Mouse (Mus musculus) CH12.LX (cell line): ENCODE results near the gene Msi2. TPM values are rescaled to one million over a fixed set of nuclear protein-coding genes. Genes with fewer than 3 reads are reported as not detected.

Experiments used
- DNase-seq: peaks from one replicate; pipeline ENCODE4 v3.0.0-alpha.2; 2013; ENCODE audit errors: extremely low read depth
- H3K27ac ChIP-seq: 2 replicates; pipeline ENCODE4 v1.5.1; 2012; ENCODE audit warnings: low read depth, mild to moderate bottlenecking, control low read depth, moderate library complexity; ENCODE audit not compliant: insufficient read depth
- H3K27me3 ChIP-seq: replicated peaks from 2 replicates; pipeline ENCODE3; 2012; ENCODE audit warnings: inconsistent platforms
- H3K36me3 ChIP-seq, 2 experiments: replicated peaks in 1 of 2; 2 replicates each; pipeline versions ENCODE3 to v1.6.1; 2012; ENCODE audit warnings: inconsistent platforms in 1 of 2, low read length in 1 of 2, mild to moderate bottlenecking in 1 of 2, mixed read lengths in 1 of 2, moderate library complexity in 1 of 2; ENCODE audit not compliant: control insufficient read depth in 1 of 2, insufficient read depth in 1 of 2
- H3K4me1 ChIP-seq, 2 experiments: 2 replicates each; pipeline ENCODE4 v1.6.1; 2012; ENCODE audit warnings: inconsistent platforms in 1 of 2, moderate library complexity in 1 of 2; ENCODE audit not compliant: insufficient read depth in 2 of 2, control insufficient read depth in 1 of 2
- H3K4me2 ChIP-seq: 2 replicates; pipeline ENCODE4 v1.6.1; 2012; ENCODE audit warnings: low read depth, mild to moderate bottlenecking, control low read depth; ENCODE audit not compliant: poor library complexity, insufficient read depth, severe bottlenecking
- H3K4me3 ChIP-seq, 3 experiments: fragments of 150-350 bp in 1 of 3; sonication (generic) in 1 of 3; replicated peaks in 1 of 3; 2 replicates each; pipeline versions ENCODE3 to v1.5.1; 2011 to 2012; ENCODE audit warnings: low read depth in 2 of 3, low read length in 2 of 3, mild to moderate bottlenecking in 2 of 3, moderate library complexity in 2 of 3, control low read depth in 1 of 3, improper control_type of control experiment in 1 of 3, inconsistent platforms in 1 of 3, mixed read lengths in 1 of 3; ENCODE audit not compliant: poor library complexity in 1 of 3
- H3K79me2 ChIP-seq: replicated peaks from 2 replicates; pipeline ENCODE4 v1.6.1; 2012; ENCODE audit warnings: mild to moderate bottlenecking, moderate library complexity; ENCODE audit not compliant: control insufficient read depth, poor library complexity, insufficient read depth, severe bottlenecking; ENCODE audit errors: extremely low read depth
- H3K9ac ChIP-seq: 2 replicates; pipeline ENCODE4 v1.6.1; 2012; ENCODE audit warnings: low read depth, mild to moderate bottlenecking, control low read depth, moderate library complexity; ENCODE audit not compliant: insufficient read depth
- H3K9me3 ChIP-seq: replicated peaks from 2 replicates; pipeline ENCODE3; 2012; ENCODE audit warnings: low read length, inconsistent platforms, mixed read lengths
- CHD1 ChIP-seq: IDR thresholded peaks from 2 replicates; pipeline ENCODE4 v1.6.1; 2012; ENCODE audit warnings: low read depth, low read length, improper control_type of control experiment, inconsistent platforms
- CHD2 ChIP-seq: IDR thresholded peaks from 2 replicates; pipeline ENCODE4 v1.6.1; 2011; ENCODE audit warnings: low read length, improper control_type of control experiment
- CTCF ChIP-seq, 2 experiments: IDR thresholded peaks in 1 of 2; conservative IDR thresholded peaks in 1 of 2; 2 replicates each; pipeline ENCODE4 v1.5.1; 2011 to 2012; ENCODE audit warnings: low read depth in 2 of 2, low read length in 2 of 2, improper control_type of control experiment in 1 of 2, inconsistent platforms in 1 of 2, mild to moderate bottlenecking in 1 of 2, moderate library complexity in 1 of 2
- ELF1 ChIP-seq: IDR thresholded peaks from 2 replicates; pipeline ENCODE4 v1.6.1; 2014; ENCODE audit warnings: low read depth, mild to moderate bottlenecking, inconsistent platforms, low read length, improper control_type of control experiment
- EP300 ChIP-seq: IDR thresholded peaks from 2 replicates; pipeline ENCODE4 v1.6.1; 2011; ENCODE audit warnings: low read length, improper control_type of control experiment
- ETS1 ChIP-seq: conservative IDR thresholded peaks from 2 replicates; pipeline ENCODE4 v1.6.1; 2012; ENCODE audit warnings: low read depth, mild to moderate bottlenecking, inconsistent platforms, low read length, improper control_type of control experiment, moderate library complexity
- HCFC1 ChIP-seq: IDR thresholded peaks from 2 replicates; pipeline ENCODE4 v1.6.1; 2012; ENCODE audit warnings: low read depth, mild to moderate bottlenecking, inconsistent platforms, low read length, improper control_type of control experiment
- IRF4 ChIP-seq: IDR thresholded peaks from 2 replicates; pipeline ENCODE4 v1.6.1; 2014; ENCODE audit warnings: low read depth, mild to moderate bottlenecking, inconsistent platforms, low read length, improper control_type of control experiment
- JUND ChIP-seq: conservative IDR thresholded peaks from 2 replicates; pipeline ENCODE4 v1.6.1; 2011; ENCODE audit warnings: low read depth, low read length, improper control_type of control experiment
- KAT2A ChIP-seq: IDR thresholded peaks from 2 replicates; pipeline ENCODE4 v1.6.1; 2012; ENCODE audit warnings: low read length, improper control_type of control experiment, inconsistent platforms; ENCODE audit not compliant: insufficient replicate concordance
- MAFK ChIP-seq: IDR thresholded peaks from 2 replicates; pipeline ENCODE4 v1.6.1; 2011; ENCODE audit warnings: low read length, improper control_type of control experiment; ENCODE audit not compliant: insufficient replicate concordance
- MAX ChIP-seq: IDR thresholded peaks from 2 replicates; pipeline ENCODE4 v1.6.1; 2011; ENCODE audit warnings: low read length, improper control_type of control experiment
- MEF2A ChIP-seq: IDR thresholded peaks from 2 replicates; pipeline ENCODE4 v1.6.1; 2014; ENCODE audit warnings: low read depth, mild to moderate bottlenecking, inconsistent platforms, low read length, improper control_type of control experiment, borderline replicate concordance
- MXI1 ChIP-seq: IDR thresholded peaks from 2 replicates; pipeline ENCODE4 v1.6.1; 2011; ENCODE audit warnings: mild to moderate bottlenecking, low read depth, low read length, improper control_type of control experiment
- NELFE ChIP-seq: IDR thresholded peaks from 2 replicates; pipeline ENCODE4 v1.6.1; 2011; ENCODE audit warnings: low read depth, low read length, improper control_type of control experiment
- NRF1 ChIP-seq: IDR thresholded peaks from 2 replicates; pipeline ENCODE4 v1.6.1; 2014; ENCODE audit warnings: low read depth, mild to moderate bottlenecking, inconsistent platforms, low read length, improper control_type of control experiment, moderate library complexity
- PAX5 ChIP-seq: IDR thresholded peaks from 2 replicates; pipeline ENCODE4 v1.6.1; 2012; ENCODE audit warnings: low read length, inconsistent platforms, mixed read lengths
- POLR2AphosphoS2 ChIP-seq: IDR thresholded peaks from 2 replicates; pipeline ENCODE4 v1.6.1; 2011; ENCODE audit warnings: low read depth, low read length, improper control_type of control experiment
- RAD21 ChIP-seq: IDR thresholded peaks from 2 replicates; pipeline ENCODE4 v1.6.1; 2011; ENCODE audit warnings: low read depth, mild to moderate bottlenecking, low read length, improper control_type of control experiment, moderate library complexity
- RCOR1 ChIP-seq: conservative IDR thresholded peaks from 2 replicates; pipeline ENCODE4 v1.6.1; 2012; ENCODE audit warnings: low read depth, mild to moderate bottlenecking, inconsistent platforms, low read length, improper control_type of control experiment
- TBP ChIP-seq: conservative IDR thresholded peaks from 2 replicates; pipeline ENCODE4 v1.6.1; 2011; ENCODE audit warnings: low read depth, low read length, improper control_type of control experiment
- TCF12 ChIP-seq: IDR thresholded peaks from 2 replicates; pipeline ENCODE4 v1.6.1; 2014; ENCODE audit warnings: low read depth, mild to moderate bottlenecking, inconsistent platforms, low read length, improper control_type of control experiment
- UBTF ChIP-seq: IDR thresholded peaks from 2 replicates; pipeline ENCODE4 v1.6.1; 2012; ENCODE audit warnings: low read depth, mild to moderate bottlenecking, inconsistent platforms, low read length, improper control_type of control experiment, moderate library complexity
- ZKSCAN1 ChIP-seq: IDR thresholded peaks from 2 replicates; pipeline ENCODE4 v1.6.1; 2012; ENCODE audit warnings: low read depth, inconsistent platforms, low read length, improper control_type of control experiment, borderline replicate concordance
- ZMIZ1 ChIP-seq: IDR thresholded peaks from 2 replicates; pipeline ENCODE4 v1.6.1; 2012; ENCODE audit warnings: low read depth, mild to moderate bottlenecking, inconsistent platforms, low read length, improper control_type of control experiment
- ZNF384 ChIP-seq: IDR thresholded peaks from 2 replicates; pipeline ENCODE4 v1.6.1; 2012; ENCODE audit warnings: low read depth, low read length, improper control_type of control experiment, inconsistent platforms
- dilution Hi-C: fragments of 300-500 bp; cut with MboI; formaldehyde crosslinking; loops from 2 replicates; pipeline ENCODE4 v1.14.3; 2020; ENCODE audit warnings: low sequenced_read_pairs; ENCODE audit not compliant: extremely low pct_unique_long_range_greater_than_20kb, extremely low pct_ligation_motif_present
- in situ Hi-C: fragments of 300-500 bp; cut with MboI; formaldehyde crosslinking; loops from 3 replicates; pipeline ENCODE4 v1.14.3; 2019; ENCODE audit warnings: low sequenced_read_pairs, low pct_ligation_motif_present, low pct_unique_long_range_greater_than_20kb, mixed read lengths
- polyA plus RNA-seq: library from polyadenylated mRNA; unstranded; fragments of >175 nt; gene quantifications from 2 replicates; pipeline ENCODE4 v1.2.1, GENCODE M21; 2012; ENCODE audit warnings: low read depth; ENCODE audit not compliant: insufficient read length
- total RNA-seq, 2 experiments: library from RNA; depleted of rRNA; stranded (reverse); fragments of 300-350 nt in 1 of 2; fragments of >200 nt in 1 of 2; gene quantifications; 2 replicates each; pipeline ENCODE4 v1.2.3; 2012 to 2014

Msi2 gene
- total and polyA plus RNA-seq, 3 experiments, result 40.3 to 73.1 (median 52.6) TPM

- no peak overlapping the region for H3K4me2 ChIP-seq
- no peaks in the 10 kb centered on the region for H3K9me3 ChIP-seq
- no peak overlapping the region for H3K27ac ChIP-seq
- no peak for DNase-seq
- H3K4me1 ChIP-seq, result peaks cover 32 to 93% of the 10 kb centered on the region in 2 experiments
- no peak overlapping the region for H3K4me3 ChIP-seq
- dilution Hi-C loops, result no loop called here
- H3K27me3 ChIP-seq, result no peaks in the 10 kb centered on the region
- H3K36me3 ChIP-seq, result peaks cover 14 to 49% of the 10 kb centered on the region in 2 experiments
- in situ Hi-C loops, result no loop called here
- H3K9ac ChIP-seq, result no peak overlapping the region
- TF ChIP-seq ZMIZ1 (no peak), RAD21 (no peak), MXI1 (no peak), MEF2A (no peak), ZKSCAN1 (no peak), JUND (no peak), MAFK (no peak), IRF4 (no peak), RCOR1 (no peak), UBTF (no peak), CTCF (conservative IDR thresholded peaks at IDR 0.05 in 1 of 2, IDR thresholded peaks at IDR 0.05 in 1 of 2; ENCODE audit: low read depth in 2 of 2, low read length in 2 of 2) (no peak), MAX (no peak), PAX5 (no peak), CHD1 (no peak), ELF1 (no peak), KAT2A (no peak), NELFE (no peak), CHD2 (no peak), EP300 (no peak)
- TF ChIP-seq, all 38 proteins: peak for 0
- H3K79me2 ChIP-seq, result peaks cover 7% of the 10 kb centered on the region; the same call in 1 of the 2 replicates
Observed at GRCm38 (mm10) chr11:88603366-88603765, 114.9 kb downstream of the Msi2 start.

GRCm38 (mm10) chr11:88602471-88603120 is 115.7 kb downstream of the Msi2 start:
- DNase-seq, result no peak
- no peak for TF ChIP-seq ETS1
- no peak for TF ChIP-seq TBP
- no peak for TF ChIP-seq TCF12
- TF ChIP-seq HCFC1, result no peak
- no peak for TF ChIP-seq KAT2A
- no peak for TF ChIP-seq ZNF384
- TF ChIP-seq MAFK, result no peak
- TF ChIP-seq ZMIZ1, result no peak
- no peak for TF ChIP-seq NRF1
- TF ChIP-seq POLR2AphosphoS2, result no peak
- no peak for TF ChIP-seq EP300
- dilution Hi-C loops (no loop called here), in situ Hi-C loops (no loop called here)
- H3K4me3 ChIP-seq, result no peak overlapping the region
- H3K4me2 ChIP-seq, result no peak overlapping the region
- peaks cover 34 to 94% of the 10 kb centered on the region in 2 experiments for H3K4me1 ChIP-seq
- H3K27ac ChIP-seq, result no peak overlapping the region
- peaks cover 4% of the 10 kb centered on the region; the same call in 1 of the 2 replicates for H3K79me2 ChIP-seq
- H3K27me3 ChIP-seq, result no peaks in the 10 kb centered on the region
- peaks cover 14 to 48% of the 10 kb centered on the region in 2 experiments for H3K36me3 ChIP-seq
- no peak overlapping the region for H3K9ac ChIP-seq
- H3K9me3 ChIP-seq, result no peaks in the 10 kb centered on the region
